Mouse (Mus musculus) limb, embryonic 12.5 days (tissue): Measurements from ENCODE around the gene Fzd4. TPM values are rescaled to one million over a fixed set of nuclear protein-coding genes. Genes with fewer than 3 reads are reported as not detected.

Experiments used
- ATAC-seq: fragments of 200-750 bp; cut with Nextera tagmentation; 2 replicates; pipeline ENCODE4 v1.8.0; 2017; ENCODE audit warnings: low read depth, moderate TSS enrichment; ENCODE audit not compliant: insufficient number of reproducible peaks, insufficient read depth, low FRiP score, low TSS enrichment
- H3K27ac ChIP-seq: fragments of 300-500 bp; sonication (generic); 2 replicates; pipeline ENCODE4 v1.5.1; 2016; ENCODE audit warnings: mild to moderate bottlenecking, moderate library complexity
- H3K27me3 ChIP-seq: fragments of 300-500 bp; sonication (generic); 2 replicates; pipeline ENCODE4 v1.6.1; 2016; ENCODE audit warnings: mild to moderate bottlenecking, moderate library complexity
- H3K36me3 ChIP-seq: fragments of 300-500 bp; sonication (generic); 2 replicates; pipeline ENCODE4 v1.6.1; 2016; ENCODE audit warnings: mild to moderate bottlenecking, moderate library complexity
- H3K4me1 ChIP-seq: fragments of 300-500 bp; sonication (generic); replicated peaks from 2 replicates; pipeline ENCODE4 v1.6.1; 2016
- H3K4me2 ChIP-seq: fragments of 300-500 bp; sonication (generic); 2 replicates; pipeline ENCODE4 v1.6.1; 2016; ENCODE audit warnings: mild to moderate bottlenecking, moderate library complexity
- H3K4me3 ChIP-seq: fragments of 300-500 bp; sonication (generic); replicated peaks from 2 replicates; pipeline ENCODE4 v1.5.1; 2016; ENCODE audit warnings: mild to moderate bottlenecking
- H3K9ac ChIP-seq: fragments of 300-500 bp; sonication (generic); replicated peaks from 2 replicates; pipeline ENCODE4 v1.6.1; 2016; ENCODE audit warnings: mild to moderate bottlenecking, moderate library complexity
- H3K9me3 ChIP-seq: fragments of 300-500 bp; sonication (generic); 2 replicates; pipeline ENCODE4 v1.6.1; 2016; ENCODE audit warnings: mild to moderate bottlenecking, moderate library complexity
- WGBS: fragments of 180-500 bp; shearing (Covaris S2); methylation state at CpG from one replicate; pipeline ENCODE4 v1.1.7; 2016; 5-methylcytosine and 5-hydroxymethylcytosine counted together
- polyA plus RNA-seq: library from polyadenylated mRNA; unstranded; fragments of >200 nt; fragmentation: Nextera tagmentation; extraction: Ambion mirVana; gene quantifications from 2 replicates; pipeline ENCODE4 v1.2.1, GENCODE M21; 2016

Gene Fzd4
- polyA plus RNA-seq, 1 experiment from 2014 or later, result 14.8 TPM

- Histone ChIP-seq H3K36me3 (0 out of 2 replicates have a peak, but pooled peaks cover 1% of the 10 kb centered on the region), H3K9me3 (no peaks in the 10 kb centered on the region), H3K4me2 (no peak overlapping the region), H3K4me1 (peaks cover 35% of the 10 kb centered on the region), H3K27ac (0 out of 2 replicates have a peak overlapping the region, but pooled peaks have one; percentile 17), H3K9ac (no peak overlapping the region), H3K4me3 (no peak overlapping the region), H3K27me3 (no peaks in the 10 kb centered on the region)
- WGBS, result 73% methylated on average over 2 of the region's 2 CpGs
- ATAC-seq, result no peak
These were observed 13.6 kb downstream of the Fzd4 start for GRCm38 (mm10) chr7:89417707-89418106.

GRCm38 (mm10) chr7:89418127-89418653, 14.0 kb downstream of the Fzd4 start:
- no peaks in the 10 kb centered on the region for H3K36me3 ChIP-seq
- 0 out of 2 replicates have a peak overlapping the region, but pooled peaks have one; percentile 17 for H3K27ac ChIP-seq
- WGBS, result 53% methylated on average over 8 of the region's 8 CpGs
- no peak overlapping the region for H3K4me3 ChIP-seq
- H3K27me3 ChIP-seq, result no peaks in the 10 kb centered on the region
- H3K9me3 ChIP-seq, result no peaks in the 10 kb centered on the region
- ATAC-seq, result no peak
- H3K4me1 ChIP-seq, result peaks cover 40% of the 10 kb centered on the region
- no peak overlapping the region for H3K9ac ChIP-seq
- no peak overlapping the region for H3K4me2 ChIP-seq

- H3K27ac ChIP-seq, result no peak overlapping the region
- ATAC-seq, result no peak
- H3K4me3 ChIP-seq, result no peak overlapping the region
- no peaks in the 10 kb centered on the region for H3K9me3 ChIP-seq
- WGBS, result 62% methylated on average over 3 of the region's 3 CpGs
- no peak overlapping the region for H3K9ac ChIP-seq
- no peak overlapping the region for H3K4me2 ChIP-seq
- H3K4me1 ChIP-seq, result peaks cover 43% of the 10 kb centered on the region
- no peaks in the 10 kb centered on the region for H3K27me3 ChIP-seq
- H3K36me3 ChIP-seq, result no peaks in the 10 kb centered on the region
These were observed 14.9 kb downstream of the Fzd4 start for GRCm38 (mm10) chr7:89418917-89419679.

- Histone ChIP-seq H3K27ac (no peak overlapping the region), H3K4me2 (no peak overlapping the region), H3K36me3 (no peaks in the 10 kb centered on the region), H3K4me3 (no peak overlapping the region), H3K4me1 (peaks cover 36% of the 10 kb centered on the region), H3K27me3 (no peaks in the 10 kb centered on the region), H3K9me3 (no peaks in the 10 kb centered on the region), H3K9ac (no peak overlapping the region)
- ATAC-seq, result no peak
- 95% methylated on average over 5 of the region's 5 CpGs for WGBS
These were observed 17.1 kb downstream of the Fzd4 start for GRCm38 (mm10) chr7:89421294-89421693.

GRCm38 (mm10) chr7:89422650-89423049, 18.5 kb downstream of the Fzd4 start:
- H3K4me3 ChIP-seq, result no peak overlapping the region
- no peaks in the 10 kb centered on the region for H3K27me3 ChIP-seq
- H3K27ac ChIP-seq, result no peak overlapping the region
- H3K9me3 ChIP-seq, result no peaks in the 10 kb centered on the region
- no peak overlapping the region for H3K9ac ChIP-seq
- WGBS, result 36% methylated on average over 8 of the region's 8 CpGs
- peaks cover 34% of the 10 kb centered on the region for H3K4me1 ChIP-seq
- no peak overlapping the region for H3K4me2 ChIP-seq
- ATAC-seq, result no peak
- no peaks in the 10 kb centered on the region for H3K36me3 ChIP-seq

- Histone ChIP-seq H3K36me3 (no peaks in the 10 kb centered on the region), H3K27ac (no peak overlapping the region), H3K9ac (no peak overlapping the region), H3K4me1 (peaks cover 30% of the 10 kb centered on the region), H3K4me2 (no peak overlapping the region), H3K4me3 (no peak overlapping the region), H3K9me3 (no peaks in the 10 kb centered on the region), H3K27me3 (no peaks in the 10 kb centered on the region)
- no peak for ATAC-seq
- WGBS, result 13% methylated on average over 5 of the region's 5 CpGs
These were observed 19.0 kb downstream of the Fzd4 start for GRCm38 (mm10) chr7:89423194-89423593.

- H3K36me3 ChIP-seq, result no peaks in the 10 kb centered on the region
- H3K27me3 ChIP-seq, result no peaks in the 10 kb centered on the region
- no peak overlapping the region for H3K4me2 ChIP-seq
- H3K9me3 ChIP-seq, result no peaks in the 10 kb centered on the region
- ATAC-seq, result no peak
- H3K4me3 ChIP-seq, result no peak overlapping the region
- 34% methylated on average over 8 of the region's 8 CpGs for WGBS
- H3K27ac ChIP-seq, result no peak overlapping the region
- peaks cover 25% of the 10 kb centered on the region for H3K4me1 ChIP-seq
- no peak overlapping the region for H3K9ac ChIP-seq
These were observed 19.6 kb downstream of the Fzd4 start for GRCm38 (mm10) chr7:89423688-89424255.

- Histone ChIP-seq H3K4me1 (peaks cover 25% of the 10 kb centered on the region), H3K36me3 (no peaks in the 10 kb centered on the region), H3K9ac (no peak overlapping the region), H3K27ac (no peak overlapping the region), H3K9me3 (no peaks in the 10 kb centered on the region), H3K4me3 (no peak overlapping the region), H3K27me3 (no peaks in the 10 kb centered on the region), H3K4me2 (no peak overlapping the region)
- no peak for ATAC-seq
- WGBS, result 84% methylated on average over 5 of the region's 5 CpGs
These were observed 20.5 kb downstream of the Fzd4 start for GRCm38 (mm10) chr7:89424659-89425058.

GRCm38 (mm10) chr7:89425803-89426725, 21.9 kb downstream of the Fzd4 start:
- ATAC-seq, result no peak
- H3K27ac ChIP-seq, result no peak overlapping the region
- H3K4me3 ChIP-seq, result no peak overlapping the region

GRCm38 (mm10) chr7:89427101-89427500, 22.9 kb downstream of the Fzd4 start:
- no peak for ATAC-seq
- WGBS, result 28% methylated on average over 5 of the region's 5 CpGs
- no peak overlapping the region for H3K27ac ChIP-seq

More at GRCm38 (mm10) chr7:89425803-89426725, 21.9 kb downstream of the Fzd4 start:
- H3K4me2 ChIP-seq, result no peak overlapping the region
- H3K9me3 ChIP-seq, result no peaks in the 10 kb centered on the region
- no peaks in the 10 kb centered on the region for H3K36me3 ChIP-seq
- peaks cover 25% of the 10 kb centered on the region for H3K4me1 ChIP-seq
- H3K27me3 ChIP-seq, result no peaks in the 10 kb centered on the region
- 44% methylated on average over 11 of the region's 11 CpGs for WGBS
- no peak overlapping the region for H3K9ac ChIP-seq

GRCm38 (mm10) chr7:89428804-89429203, 24.6 kb downstream of the Fzd4 start:
- H3K4me3 ChIP-seq, result no peak overlapping the region
- no peak for ATAC-seq
- WGBS, result 86% methylated on average over 5 of the region's 5 CpGs
- no peak overlapping the region for H3K27ac ChIP-seq
- H3K27me3 ChIP-seq, result no peaks in the 10 kb centered on the region
- H3K9ac ChIP-seq, result no peak overlapping the region
- no peaks in the 10 kb centered on the region for H3K9me3 ChIP-seq
- peaks cover 20% of the 10 kb centered on the region for H3K4me1 ChIP-seq
- H3K4me2 ChIP-seq, result no peak overlapping the region
- no peaks in the 10 kb centered on the region for H3K36me3 ChIP-seq

More at GRCm38 (mm10) chr7:89427101-89427500, 22.9 kb downstream of the Fzd4 start:
- Histone ChIP-seq H3K9ac (no peak overlapping the region), H3K9me3 (no peaks in the 10 kb centered on the region), H3K4me1 (peaks cover 25% of the 10 kb centered on the region), H3K36me3 (no peaks in the 10 kb centered on the region), H3K4me2 (no peak overlapping the region), H3K27me3 (no peaks in the 10 kb centered on the region), H3K4me3 (no peak overlapping the region)
